In the genomic region with DNA sequence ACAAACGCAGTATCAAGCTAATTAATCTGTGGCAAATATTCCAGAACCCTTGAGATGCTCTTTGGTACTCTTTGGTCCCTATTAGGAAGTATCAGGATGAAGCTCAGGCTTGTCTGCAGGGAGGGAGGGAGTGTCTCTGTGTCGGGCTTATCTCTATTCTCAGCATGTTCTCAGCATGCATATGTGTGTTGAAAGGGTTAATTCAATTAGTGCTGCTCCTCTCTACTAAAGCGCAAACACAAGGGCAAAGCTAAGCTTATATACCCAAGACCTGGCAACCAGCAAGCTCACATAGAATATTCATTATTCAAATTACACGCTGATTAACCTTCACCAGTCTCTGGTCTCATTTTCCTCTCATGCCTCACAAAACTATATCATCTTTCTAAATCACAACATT, we compare ENCODE assay signal across 26 mouse cellular contexts. TPM values are rescaled to one million over a fixed set of nuclear protein-coding genes. Genes with fewer than 3 reads are reported as not detected.
DNase-seq lines count a peak whose midpoint lies in the region; ATAC-seq lines count a peak whose summit lies in the region.
"Had no signal": no experiment of that assay in that cellular context is flagged by ENCODE, and none has a peak within 500 bp of the region (broad histone marks: within the 10 kb centered on the region; RNA-seq: fewer than 3 reads in every experiment).

No protein-coding gene starts in this region.

- no peak overlapping the region for H3K4me3 ChIP-seq in neural tube, embryonic 12.5 days
- H3K4me3 ChIP-seq in hindbrain, embryonic 14.5 days (replicated peaks; ENCODE audit: low read length), result no peak overlapping the region
- H3K4me3 ChIP-seq in neural tube, embryonic 13.5 days, result no peak overlapping the region
- H3K4me3 ChIP-seq: embryonic facial prominence, embryonic 13.5 days; erythroblast, embryonic 14.5 days; hindbrain, embryonic 15.5 days; limb, embryonic 12.5 days; liver, embryonic 12.5 days had no signal

- DNase-seq in heart, adult 11 months, result peak; percentile 13
- DNase-seq in heart, postnatal 4 days, result no peak
- no peak for DNase-seq in neural tube, embryonic 10.5 days (ENCODE audit: extremely low spot score, low spot score)
- DNase-seq in hindbrain, embryonic 14.5 days (ENCODE audit: low spot score), result no peak
- no peak for DNase-seq in urinary bladder, postnatal 14 days (ENCODE audit: low spot score)
- DNase-seq in cerebellum, postnatal 10 days, result no peak
- DNase-seq: adrenal gland, adult 2 months; cerebellum, adult 18-20 months; cerebellum, postnatal 36 days; embryo, embryonic 11 days; gastrocnemius, postnatal 10 days; kidney, postnatal 36 days; lung, adult 18-20 months; lung, postnatal 10 days; right cerebral cortex, postnatal 25 days; spleen, adult 18-20 months had no signal

- no peak overlapping the region for H3K4me2 ChIP-seq in neural tube, embryonic 12.5 days (replicated peaks)
- H3K4me2 ChIP-seq in hindbrain, embryonic 14.5 days (replicated peaks), result no peak overlapping the region
- H3K4me2 ChIP-seq in neural tube, embryonic 13.5 days, result no peak overlapping the region
- H3K4me2 ChIP-seq: embryonic facial prominence, embryonic 13.5 days; heart, embryonic 11.5 days; hindbrain, embryonic 15.5 days; limb, embryonic 12.5 days; liver, embryonic 12.5 days had no signal

- peaks cover 22% of the 10 kb centered on the region for H3K36me3 ChIP-seq in neural tube, embryonic 12.5 days
- H3K36me3 ChIP-seq in hindbrain, embryonic 14.5 days (replicated peaks; ENCODE audit: control insufficient read depth, insufficient read depth), result peaks cover 54% of the 10 kb centered on the region
- peaks cover 41% of the 10 kb centered on the region for H3K36me3 ChIP-seq in neural tube, embryonic 13.5 days

- no peaks in the 10 kb centered on the region for H3K4me1 ChIP-seq in neural tube, embryonic 12.5 days
- H3K4me1 ChIP-seq in hindbrain, embryonic 14.5 days (replicated peaks; ENCODE audit: control insufficient read depth, insufficient read depth, low read length), result no peaks in the 10 kb centered on the region
- H3K4me1 ChIP-seq in neural tube, embryonic 13.5 days (replicated peaks), result peaks cover 4% of the 10 kb centered on the region; the same call in 1 of the 2 replicates
- H3K4me1 ChIP-seq: embryonic facial prominence, embryonic 13.5 days; hindbrain, embryonic 15.5 days; limb, embryonic 12.5 days had no signal

- peak; percentile 77 for ATAC-seq in neural tube, embryonic 12.5 days (ENCODE audit: low FRiP score, low read depth)
- peak; percentile 81; the same call in 1 of the 2 replicates for ATAC-seq in hindbrain, embryonic 14.5 days (ENCODE audit: low FRiP score)
- ATAC-seq in neural tube, embryonic 13.5 days (ENCODE audit: low read depth), result peak; percentile 67
- ATAC-seq: intestine, embryonic 16.5 days; liver, embryonic 12.5 days; Patski had no signal

- no peak overlapping the region for H3K27ac ChIP-seq in neural tube, embryonic 12.5 days
- H3K27ac ChIP-seq in hindbrain, embryonic 14.5 days, result no peak overlapping the region; the same call in 1 of the 2 replicates
- no peak overlapping the region for H3K27ac ChIP-seq in neural tube, embryonic 13.5 days (replicated peaks)
- H3K27ac ChIP-seq: embryonic facial prominence, embryonic 13.5 days; hindbrain, embryonic 15.5 days; limb, embryonic 12.5 days; liver, embryonic 12.5 days had no signal

- no peaks in the 10 kb centered on the region for H3K27me3 ChIP-seq in neural tube, embryonic 12.5 days (replicated peaks)
- no peaks in the 10 kb centered on the region for H3K27me3 ChIP-seq in hindbrain, embryonic 14.5 days (ENCODE audit: control insufficient read depth, insufficient read depth, low read length)
- no peaks in the 10 kb centered on the region for H3K27me3 ChIP-seq in neural tube, embryonic 13.5 days
- H3K27me3 ChIP-seq: embryonic facial prominence, embryonic 13.5 days; hindbrain, embryonic 15.5 days; limb, embryonic 12.5 days; liver, embryonic 12.5 days; Patski had no signal

- no peak overlapping the region for H3K9ac ChIP-seq in neural tube, embryonic 12.5 days
- H3K9ac ChIP-seq in hindbrain, embryonic 14.5 days, result no peak overlapping the region
- no peak overlapping the region for H3K9ac ChIP-seq in neural tube, embryonic 13.5 days
- H3K9ac ChIP-seq: embryonic facial prominence, embryonic 13.5 days; hindbrain, embryonic 15.5 days; limb, embryonic 12.5 days; liver, embryonic 12.5 days had no signal

- WGBS in neural tube, embryonic 12.5 days, result 57% methylated on average over 4 of the region's 4 CpGs
- 33% methylated on average over 4 of the region's 4 CpGs for WGBS in hindbrain, embryonic 14.5 days
- WGBS in neural tube, embryonic 13.5 days, result 43% methylated on average over 4 of the region's 4 CpGs

- H3K9me3 ChIP-seq in neural tube, embryonic 12.5 days, result no peaks in the 10 kb centered on the region
- no peaks in the 10 kb centered on the region for H3K9me3 ChIP-seq in hindbrain, embryonic 14.5 days (ENCODE audit: control insufficient read depth, low read length)
- H3K9me3 ChIP-seq in neural tube, embryonic 13.5 days, result no peaks in the 10 kb centered on the region
- H3K9me3 ChIP-seq: embryonic facial prominence, embryonic 13.5 days; hindbrain, embryonic 15.5 days; limb, embryonic 12.5 days; liver, embryonic 12.5 days had no signal

RNA-seq across cellular contexts. Expression of a gene that starts 14.6 kb away (rescaled TPM):
- total RNA-seq in heart, postnatal 4 days (2021), result 10 to 100 TPM; 25.7 to 25.8 TPM
- polyA plus RNA-seq in neural tube, embryonic 12.5 days (2016; fragmentation: Nextera tagmentation; extraction: Ambion mirVana), result 29.5 and 32.0 TPM in 2 replicates
- polyA plus RNA-seq in hindbrain, embryonic 14.5 days (2014; fragmentation: Nextera tagmentation; extraction: Ambion mirVana), result 23.2 and 25.3 TPM in 2 replicates
- polyA plus RNA-seq in neural tube, embryonic 13.5 days (2015; fragmentation: Nextera tagmentation; extraction: Ambion mirVana), result 20.4 and 22.3 TPM in 2 replicates

RNA-seq across cellular contexts. Expression of a gene that starts 25.6 kb away (rescaled TPM):
- total RNA-seq in heart, postnatal 4 days (2021), result 100 to 1,000 TPM; 117 to 118 TPM
- polyA plus RNA-seq in neural tube, embryonic 12.5 days (2016; fragmentation: Nextera tagmentation; extraction: Ambion mirVana), result 202 and 219 TPM in 2 replicates
- 169 and 182 TPM in 2 replicates for polyA plus RNA-seq in hindbrain, embryonic 14.5 days (2014; fragmentation: Nextera tagmentation; extraction: Ambion mirVana)
- 178 and 184 TPM in 2 replicates for polyA plus RNA-seq in neural tube, embryonic 13.5 days (2015; fragmentation: Nextera tagmentation; extraction: Ambion mirVana)

RNA-seq across cellular contexts. Expression of a gene that starts 47.0 kb away (rescaled TPM):
- total RNA-seq in heart, postnatal 4 days (2021), result 10 to 100 TPM; 45.4 to 57.1 TPM
- polyA plus RNA-seq in neural tube, embryonic 12.5 days (2016; fragmentation: Nextera tagmentation; extraction: Ambion mirVana), result 47.1 and 52.0 TPM in 2 replicates
- 69.1 and 72.1 TPM in 2 replicates for polyA plus RNA-seq in hindbrain, embryonic 14.5 days (2014; fragmentation: Nextera tagmentation; extraction: Ambion mirVana)
- polyA plus RNA-seq in neural tube, embryonic 13.5 days (2015; fragmentation: Nextera tagmentation; extraction: Ambion mirVana), result 60.1 and 68.3 TPM in 2 replicates
